In genomic region chr11:83663532-83663931, GRCm38 (mm10) we compare ENCODE assay signal across 38 mouse cellular contexts. TPM values are rescaled to one million over a fixed set of nuclear protein-coding genes. Genes with fewer than 3 reads are reported as not detected.
DNase-seq lines count a peak whose midpoint lies in the region; ATAC-seq lines count a peak whose summit lies in the region.
"Had no signal": no experiment of that assay in that cellular context is flagged by ENCODE, and none has a peak within 500 bp of the region (broad histone marks: within the 10 kb centered on the region; RNA-seq: fewer than 3 reads in every experiment).

No protein-coding gene starts in this region.

- no peak overlapping the region for H3K9ac ChIP-seq in hindbrain, embryonic 11.5 days (ENCODE audit: low read depth, low read length)
- H3K9ac ChIP-seq: forebrain, postnatal 0 days; heart, embryonic 15.5 days; hindbrain, embryonic 14.5 days; limb, embryonic 13.5 days; midbrain, embryonic 15.5 days had no signal

- no peak overlapping the region for H3K4me2 ChIP-seq in hindbrain, embryonic 11.5 days (replicated peaks; ENCODE audit: low read depth, low read length)
- H3K4me2 ChIP-seq: heart, embryonic 15.5 days; hindbrain, embryonic 14.5 days; limb, embryonic 13.5 days; liver, embryonic 11.5 days; midbrain, embryonic 15.5 days had no signal

- H3K4me3 ChIP-seq in hindbrain, embryonic 11.5 days (ENCODE audit: low read depth, low read length), result no peak overlapping the region
- no peak overlapping the region for H3K4me3 ChIP-seq in midbrain, embryonic 10.5 days
- H3K4me3 ChIP-seq: erythroblast, embryonic 14.5 days; heart, embryonic 10.5 days; heart, embryonic 15.5 days; layer of hippocampus, adult 2 months; limb, embryonic 13.5 days; midbrain, embryonic 15.5 days had no signal

- no peak overlapping the region for H3K27ac ChIP-seq in hindbrain, embryonic 11.5 days (ENCODE audit: low read depth, low read length)
- no peak overlapping the region for H3K27ac ChIP-seq in midbrain, embryonic 10.5 days (replicated peaks)
- H3K27ac ChIP-seq: heart, embryonic 10.5 days; heart, embryonic 15.5 days; hindbrain, embryonic 14.5 days; layer of hippocampus, adult 2 months; limb, embryonic 13.5 days; midbrain, embryonic 15.5 days had no signal

- H3K9me3 ChIP-seq in hindbrain, embryonic 11.5 days (ENCODE audit: control insufficient read depth, low read length), result no peaks in the 10 kb centered on the region
- H3K9me3 ChIP-seq in midbrain, embryonic 10.5 days (replicated peaks), result no peaks in the 10 kb centered on the region
- H3K9me3 ChIP-seq: heart, embryonic 10.5 days; heart, embryonic 15.5 days; limb, embryonic 13.5 days; midbrain, embryonic 15.5 days had no signal

- WGBS in hindbrain, embryonic 11.5 days, result 88% methylated on average over 5 of the region's 5 CpGs
- 92% methylated on average over 5 of the region's 5 CpGs for WGBS in midbrain, embryonic 10.5 days

- DNase-seq in lung, postnatal 36 days, result peak; percentile 28
- no peak for DNase-seq in lung, postnatal 10 days
- DNase-seq in hindbrain, embryonic 11.5 days (ENCODE audit: low spot score), result no peak
- DNase-seq in midbrain, embryonic 10.5 days (ENCODE audit: low spot score), result no peak
- DNase-seq in ovary, postnatal 10 days (ENCODE audit: low spot score), result no peak
- DNase-seq: adrenal gland, postnatal 10 days; cerebellum, adult 11-12 months; cerebellum, adult 9-11 months; forebrain, postnatal 0 days; gastrocnemius, postnatal 10 days; heart, postnatal 36 days; kidney, postnatal 36 days; lung, adult 18-20 months; thymus, postnatal 14 days had no signal

- no peaks in the 10 kb centered on the region for H3K27me3 ChIP-seq in hindbrain, embryonic 11.5 days (ENCODE audit: control insufficient read depth, insufficient read depth, low read length)
- H3K27me3 ChIP-seq in midbrain, embryonic 10.5 days (ENCODE audit: low read depth, poor library complexity, severe bottlenecking), result no peaks in the 10 kb centered on the region
- H3K27me3 ChIP-seq: heart, embryonic 15.5 days; limb, embryonic 13.5 days; midbrain, embryonic 15.5 days had no signal

- H3K4me1 ChIP-seq in hindbrain, embryonic 11.5 days (replicated peaks; ENCODE audit: control insufficient read depth, insufficient read depth, low read length), result no peaks in the 10 kb centered on the region
- H3K4me1 ChIP-seq in midbrain, embryonic 10.5 days, result no peaks in the 10 kb centered on the region
- H3K4me1 ChIP-seq: heart, embryonic 10.5 days; heart, embryonic 15.5 days; limb, embryonic 13.5 days; midbrain, embryonic 15.5 days had no signal

- H3K36me3 ChIP-seq in hindbrain, embryonic 11.5 days (ENCODE audit: control insufficient read depth, insufficient read depth, low read length), result no peaks in the 10 kb centered on the region
- no peaks in the 10 kb centered on the region for H3K36me3 ChIP-seq in midbrain, embryonic 10.5 days
- H3K36me3 ChIP-seq: heart, embryonic 10.5 days; heart, embryonic 15.5 days; limb, embryonic 13.5 days; midbrain, embryonic 15.5 days had no signal

- ATAC-seq in granulocyte monocyte progenitor cell, adult 5-6 weeks (replicated peaks; ENCODE audit: poor library complexity, severe bottlenecking), result peak; percentile 67
- peak; percentile 70 for ATAC-seq in monocyte, adult 5-6 weeks (replicated peaks; ENCODE audit: insufficient number of reproducible peaks, low FRiP score, low TSS enrichment, poor library complexity, severe bottlenecking)
- ATAC-seq in hindbrain, embryonic 11.5 days (ENCODE audit: low FRiP score), result no peak
- ATAC-seq: activated CD4-positive, CD25-positive, alpha-beta regulatory T cell, adult 4 months; forebrain, postnatal 0 days; intestine, postnatal 0 days; midbrain, embryonic 15.5 days had no signal

RNA-seq across cellular contexts. Expression of gene Ccl4, which starts 1.1 kb away (rescaled TPM):
- total RNA-seq in granulocyte monocyte progenitor cell, adult 5-6 weeks (2014; fragmentation: Nextera tagmentation), result 2.1 TPM in 1 of 2 replicates, not detected in the other
- 15.2 and 26.9 TPM in 2 replicates for total RNA-seq in granulocyte monocyte progenitor cell, adult 5-6 weeks (2017)
- total RNA-seq in monocyte, adult 5-6 weeks (2017), result 523 to 801 TPM (median 669 TPM) in 3 replicates
- 0.28 and 0.49 TPM in 2 replicates for polyA plus RNA-seq in hindbrain, embryonic 11.5 days (2014; fragmentation: Nextera tagmentation; extraction: Ambion mirVana)
- polyA plus RNA-seq in midbrain, embryonic 10.5 days (2016; fragmentation: Nextera tagmentation; extraction: Ambion mirVana), result 0.57 TPM in 1 of 2 replicates, not detected in the other
- total RNA-seq: adrenal gland, postnatal 10 days; ES-E14; forebrain, postnatal 0 days; gastrocnemius, postnatal 10 days; heart, postnatal 36 days; layer of hippocampus, adult 2 months; layer of hippocampus, postnatal 25 days; left cerebral cortex, postnatal 36 days had no signal
- polyA plus RNA-seq: C2C12; erythroblast, embryonic 14.5 days; forebrain, embryonic 11.5 days; heart, embryonic 10.5 days; kidney, embryonic 14.5 days; midbrain, embryonic 15.5 days had no signal

RNA-seq across cellular contexts. Expression of gene Ccl3, which starts 14.4 kb away (rescaled TPM):
- total RNA-seq in granulocyte monocyte progenitor cell, adult 5-6 weeks (2014; fragmentation: Nextera tagmentation), result 5.5 and 6.5 TPM in 2 replicates
- 78.6 and 86.4 TPM in 2 replicates for total RNA-seq in granulocyte monocyte progenitor cell, adult 5-6 weeks (2017)
- 448 to 606 TPM (median 547 TPM) in 3 replicates for total RNA-seq in monocyte, adult 5-6 weeks (2017)
- polyA plus RNA-seq in hindbrain, embryonic 11.5 days (2014; fragmentation: Nextera tagmentation; extraction: Ambion mirVana), result 0.88 and 1.9 TPM in 2 replicates
- 0.97 and 1.3 TPM in 2 replicates for polyA plus RNA-seq in midbrain, embryonic 10.5 days (2016; fragmentation: Nextera tagmentation; extraction: Ambion mirVana)
- total RNA-seq: gastrocnemius, postnatal 10 days; heart, postnatal 36 days; layer of hippocampus, adult 2 months; layer of hippocampus, postnatal 25 days; left cerebral cortex, postnatal 36 days had no signal
- polyA plus RNA-seq: C2C12 had no signal

RNA-seq across cellular contexts. Expression of gene Rpl9-ps1, which starts 18.1 kb away (rescaled TPM):
- total RNA-seq in granulocyte monocyte progenitor cell, adult 5-6 weeks (2014; fragmentation: Nextera tagmentation), result not detected in 2 replicates
- not detected in 2 replicates for total RNA-seq in granulocyte monocyte progenitor cell, adult 5-6 weeks (2017)
- total RNA-seq in monocyte, adult 5-6 weeks (2017), result 1.3 TPM in 1 of 3 replicates, not detected in the others
- polyA plus RNA-seq in hindbrain, embryonic 11.5 days (2014; fragmentation: Nextera tagmentation; extraction: Ambion mirVana), result not detected in 2 replicates
- not detected in 2 replicates for polyA plus RNA-seq in midbrain, embryonic 10.5 days (2016; fragmentation: Nextera tagmentation; extraction: Ambion mirVana)
- total RNA-seq: adrenal gland, postnatal 10 days; CH12.LX; ES-E14; forebrain, postnatal 0 days; gastrocnemius, postnatal 10 days; heart, postnatal 36 days; layer of hippocampus, adult 2 months; layer of hippocampus, postnatal 25 days; left cerebral cortex, adult 8-10 months; left cerebral cortex, postnatal 36 days had no signal
- polyA plus RNA-seq: C2C12; embryonic facial prominence, embryonic 14.5 days; erythroblast, embryonic 14.5 days; forebrain, embryonic 11.5 days; forebrain, postnatal 0 days; gonadal fat pad, adult 2 months; heart, embryonic 10.5 days; heart, embryonic 15.5 days; hindbrain, embryonic 14.5 days; intestine, postnatal 0 days; kidney, embryonic 14.5 days; limb, embryonic 13.5 days; liver, embryonic 11.5 days; midbrain, embryonic 15.5 days; neural tube, embryonic 11.5 days; stomach, embryonic 16.5 days had no signal

RNA-seq across cellular contexts. Expression of gene Wfdc17, which starts 40.3 kb away (rescaled TPM):
- 8.9 TPM in 1 of 2 replicates, not detected in the other for total RNA-seq in granulocyte monocyte progenitor cell, adult 5-6 weeks (2014; fragmentation: Nextera tagmentation)
- 1.2 TPM in 1 of 2 replicates, not detected in the other for total RNA-seq in granulocyte monocyte progenitor cell, adult 5-6 weeks (2017)
- total RNA-seq in monocyte, adult 5-6 weeks (2017), result 8.1 to 15.4 TPM (median 14.2 TPM) in 3 replicates
- polyA plus RNA-seq in hindbrain, embryonic 11.5 days (2014; fragmentation: Nextera tagmentation; extraction: Ambion mirVana), result 0.71 TPM in 1 of 2 replicates, not detected in the other
- not detected in 2 replicates for polyA plus RNA-seq in midbrain, embryonic 10.5 days (2016; fragmentation: Nextera tagmentation; extraction: Ambion mirVana)
- total RNA-seq: CH12.LX; ES-E14; forebrain, postnatal 0 days; layer of hippocampus, adult 2 months; layer of hippocampus, postnatal 25 days; left cerebral cortex, postnatal 36 days had no signal
- polyA plus RNA-seq: activated CD4-positive, CD25-positive, alpha-beta regulatory T cell, adult 4 months; C2C12; erythroblast, embryonic 14.5 days; forebrain, postnatal 0 days; heart, embryonic 10.5 days; neural tube, embryonic 11.5 days had no signal

RNA-seq across cellular contexts. Expression of gene Wfdc18, which starts 45.3 kb away (rescaled TPM):
- total RNA-seq in granulocyte monocyte progenitor cell, adult 5-6 weeks (2014; fragmentation: Nextera tagmentation), result not detected in 2 replicates
- total RNA-seq in granulocyte monocyte progenitor cell, adult 5-6 weeks (2017), result not detected in 2 replicates
- total RNA-seq in monocyte, adult 5-6 weeks (2017), result 4.7 TPM in 1 of 3 replicates, not detected in the others
- polyA plus RNA-seq in hindbrain, embryonic 11.5 days (2014; fragmentation: Nextera tagmentation; extraction: Ambion mirVana), result not detected in 2 replicates
- polyA plus RNA-seq in midbrain, embryonic 10.5 days (2016; fragmentation: Nextera tagmentation; extraction: Ambion mirVana), result not detected in 2 replicates
- total RNA-seq: adrenal gland, postnatal 10 days; CH12.LX; ES-E14; forebrain, postnatal 0 days; gastrocnemius, postnatal 10 days; heart, postnatal 36 days; layer of hippocampus, postnatal 25 days had no signal
- polyA plus RNA-seq: activated CD4-positive, CD25-positive, alpha-beta regulatory T cell, adult 4 months; C2C12; erythroblast, embryonic 14.5 days; forebrain, embryonic 11.5 days; heart, embryonic 10.5 days; hindbrain, embryonic 14.5 days; kidney, embryonic 14.5 days; limb, embryonic 13.5 days; liver, embryonic 11.5 days; midbrain, embryonic 15.5 days; neural tube, embryonic 11.5 days; stomach, embryonic 16.5 days had no signal

Comparison
In these comparisons a context has a peak if more than half of its experiments do, and no peak if none do; other contexts are left out.
1. RNA of gene Ccl4, which starts 1.1 kb away (total RNA-seq): 523 to 801 TPM in monocyte, adult 5-6 weeks; 2.1 to 26.9 TPM in granulocyte monocyte progenitor cell, adult 5-6 weeks; every median in the first group is over 10 times any median in the second.